Mouse (Mus musculus): ENCODE results near the gene Tcf12. TPM values are rescaled to one million over a fixed set of nuclear protein-coding genes. Genes with fewer than 3 reads are reported as not detected.

Gene Tcf12
- polyA plus RNA-seq, 1 experiment from 2014 or later: 227 TPM

DNA sequence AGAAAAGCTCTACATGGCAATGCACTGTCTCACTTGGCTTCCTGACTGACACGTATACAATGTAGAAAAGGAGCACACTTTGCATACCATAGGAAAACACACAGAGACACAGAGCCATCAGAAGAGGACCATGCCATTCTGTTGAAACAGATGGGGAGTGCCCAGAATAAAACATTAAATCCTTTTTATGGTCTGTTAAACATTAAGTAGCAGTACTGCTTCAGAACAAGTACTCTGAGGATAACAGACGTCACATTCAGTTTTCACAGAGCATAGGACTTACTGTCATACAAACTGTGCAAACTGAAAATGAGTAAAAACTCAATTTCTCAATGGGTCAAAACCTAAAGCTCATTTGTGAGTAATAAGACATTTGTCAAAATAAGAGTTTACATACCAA, 158.5 kb downstream of the Tcf12 start:
- no peak for DNase-seq (ENCODE audit: low spot score)
- H3K4me1 ChIP-seq (replicated peaks; ENCODE audit: control insufficient read depth, insufficient read depth, low read length): no peaks in the 10 kb centered on the region
- WGBS: 74% methylated on average over 2 of the region's 2 CpGs
- no peak for ATAC-seq (ENCODE audit: low FRiP score)
- H3K4me3 ChIP-seq (ENCODE audit: low read depth, low read length): no peak overlapping the region
- H3K9ac ChIP-seq (ENCODE audit: low read depth, low read length): no peak overlapping the region
- no peak overlapping the region for H3K27ac ChIP-seq (ENCODE audit: low read depth, low read length)
- H3K9me3 ChIP-seq (ENCODE audit: control insufficient read depth, low read length): no peaks in the 10 kb centered on the region
- H3K36me3 ChIP-seq (ENCODE audit: control insufficient read depth, insufficient read depth, low read length): no peaks in the 10 kb centered on the region
- H3K4me2 ChIP-seq (replicated peaks; ENCODE audit: low read depth, low read length): no peak overlapping the region
- H3K27me3 ChIP-seq (ENCODE audit: control insufficient read depth, insufficient read depth, low read length): no peaks in the 10 kb centered on the region

DNA sequence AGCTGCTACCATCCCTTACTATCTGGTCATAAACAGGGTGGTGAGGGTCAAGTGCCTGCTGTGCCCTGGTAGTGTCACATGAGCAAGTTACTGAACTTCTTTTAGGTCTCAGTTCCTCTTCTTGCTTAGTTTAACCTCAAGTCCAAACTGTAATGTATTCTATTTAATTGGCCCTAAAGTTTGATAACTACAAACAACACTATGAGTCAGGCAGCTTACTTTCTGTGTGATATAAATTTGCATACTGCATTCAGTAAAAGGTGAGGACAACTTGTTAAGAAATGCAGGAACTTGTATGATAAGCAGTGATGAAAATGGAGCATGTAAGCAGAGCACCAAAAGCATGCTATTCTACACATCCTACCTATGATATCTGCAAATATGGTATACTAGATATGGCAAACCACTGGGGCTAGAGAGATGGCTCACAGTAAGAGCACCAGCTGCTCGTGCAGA, 159.0 kb downstream of the Tcf12 start:
- no peak overlapping the region for H3K27ac ChIP-seq (ENCODE audit: low read depth, low read length)
- no peaks in the 10 kb centered on the region for H3K36me3 ChIP-seq (ENCODE audit: control insufficient read depth, insufficient read depth, low read length)
- ATAC-seq (ENCODE audit: low FRiP score) (no peak), DNase-seq (ENCODE audit: low spot score) (no peak)
- no peak overlapping the region for H3K4me2 ChIP-seq (replicated peaks; ENCODE audit: low read depth, low read length)
- no peaks in the 10 kb centered on the region for H3K4me1 ChIP-seq (replicated peaks; ENCODE audit: control insufficient read depth, insufficient read depth, low read length)
- 91% methylated on average over 1 of the region's 1 CpGs for WGBS
- H3K9ac ChIP-seq (ENCODE audit: low read depth, low read length): no peak overlapping the region
- no peaks in the 10 kb centered on the region for H3K9me3 ChIP-seq (ENCODE audit: control insufficient read depth, low read length)
- H3K4me3 ChIP-seq (ENCODE audit: low read depth, low read length): no peak overlapping the region
- H3K27me3 ChIP-seq (ENCODE audit: control insufficient read depth, insufficient read depth, low read length): no peaks in the 10 kb centered on the region

DNA sequence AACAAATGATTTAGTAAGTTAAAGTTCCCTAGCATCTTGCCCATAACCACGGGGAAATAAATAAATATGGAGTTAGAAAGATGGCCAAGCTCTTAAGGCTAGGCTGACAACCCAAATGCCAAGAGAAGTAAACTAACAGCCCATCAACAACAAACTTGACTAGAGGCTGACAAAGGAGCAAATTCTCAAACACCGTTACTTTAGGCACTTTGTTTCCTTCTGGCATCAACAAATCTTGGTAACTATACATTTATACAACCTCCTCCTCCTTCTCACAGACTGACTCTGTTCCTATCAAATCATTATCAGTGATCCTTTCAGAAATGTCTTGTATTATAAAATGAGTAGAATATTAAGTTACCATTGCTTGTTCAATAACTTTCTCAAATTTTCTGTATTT, 159.7 kb downstream of the Tcf12 start:
- WGBS: 91% methylated on average over 2 of the region's 2 CpGs
- ATAC-seq (ENCODE audit: low FRiP score) (no peak), DNase-seq (ENCODE audit: low spot score) (no peak)

DNA sequence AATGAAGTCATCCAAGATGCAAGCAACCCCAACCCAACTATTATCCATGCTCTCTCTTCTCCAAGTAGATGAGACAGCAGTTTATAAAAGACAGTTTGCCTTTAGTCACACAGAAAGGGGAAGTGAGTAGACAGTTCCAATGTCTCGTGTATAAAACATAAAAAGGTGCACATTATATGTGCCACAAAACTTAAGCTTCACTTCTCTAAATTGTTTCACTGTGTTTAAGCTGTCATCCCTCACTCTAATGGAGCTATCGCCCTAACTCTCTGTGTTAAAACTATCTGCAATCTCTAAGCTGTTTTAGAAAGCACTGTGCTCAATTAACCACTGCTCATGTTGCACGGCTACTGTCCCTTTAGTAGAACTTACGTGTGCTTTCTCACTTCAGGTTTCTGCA, 160.3 kb downstream of the Tcf12 start:
- no peak for DNase-seq (ENCODE audit: low spot score)
- Histone ChIP-seq H3K9ac (ENCODE audit: low read depth, low read length) (no peak overlapping the region), H3K4me1 (replicated peaks; ENCODE audit: control insufficient read depth, insufficient read depth, low read length) (no peaks in the 10 kb centered on the region), H3K36me3 (ENCODE audit: control insufficient read depth, insufficient read depth, low read length) (no peaks in the 10 kb centered on the region), H3K4me3 (ENCODE audit: low read depth, low read length) (no peak overlapping the region), H3K27me3 (ENCODE audit: control insufficient read depth, insufficient read depth, low read length) (no peaks in the 10 kb centered on the region), H3K9me3 (ENCODE audit: control insufficient read depth, low read length) (no peaks in the 10 kb centered on the region), H3K4me2 (replicated peaks; ENCODE audit: low read depth, low read length) (no peak overlapping the region), H3K27ac (ENCODE audit: low read depth, low read length) (no peak overlapping the region)
- ATAC-seq (ENCODE audit: low FRiP score): no peak
- WGBS: 91% methylated on average over 4 of the region's 4 CpGs

More for the DNA sequence above, 159.7 kb downstream of the Tcf12 start:
- Histone ChIP-seq H3K36me3 (ENCODE audit: control insufficient read depth, insufficient read depth, low read length) (no peaks in the 10 kb centered on the region), H3K27me3 (ENCODE audit: control insufficient read depth, insufficient read depth, low read length) (no peaks in the 10 kb centered on the region), H3K4me2 (replicated peaks; ENCODE audit: low read depth, low read length) (no peak overlapping the region), H3K4me3 (ENCODE audit: low read depth, low read length) (no peak overlapping the region), H3K9me3 (ENCODE audit: control insufficient read depth, low read length) (no peaks in the 10 kb centered on the region), H3K27ac (ENCODE audit: low read depth, low read length) (no peak overlapping the region), H3K9ac (ENCODE audit: low read depth, low read length) (no peak overlapping the region), H3K4me1 (replicated peaks; ENCODE audit: control insufficient read depth, insufficient read depth, low read length) (no peaks in the 10 kb centered on the region)

DNA sequence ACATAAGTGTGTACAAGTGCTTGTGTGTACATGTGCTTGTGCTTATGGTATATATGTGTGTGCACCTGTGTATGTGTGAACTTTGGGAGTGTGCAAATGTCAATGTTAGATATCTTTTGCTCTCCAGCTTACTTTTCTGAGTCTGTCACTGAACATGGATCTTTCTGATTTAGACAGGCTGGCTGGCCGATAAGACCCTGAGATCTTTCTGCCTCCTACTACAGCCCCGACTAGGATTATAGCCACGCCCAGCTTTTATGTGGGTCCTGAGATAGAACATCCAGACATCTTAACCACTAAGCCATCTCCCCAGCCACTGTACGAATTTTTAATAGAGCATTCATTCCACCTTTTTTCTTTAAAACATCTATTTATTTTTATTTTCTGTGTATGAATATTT, 166.9 kb downstream of the Tcf12 start:
- H3K9me3 ChIP-seq (ENCODE audit: control insufficient read depth, low read length): no peaks in the 10 kb centered on the region
- WGBS: 90% methylated on average over 4 of the region's 4 CpGs
- DNase-seq (ENCODE audit: low spot score): no peak

DNA sequence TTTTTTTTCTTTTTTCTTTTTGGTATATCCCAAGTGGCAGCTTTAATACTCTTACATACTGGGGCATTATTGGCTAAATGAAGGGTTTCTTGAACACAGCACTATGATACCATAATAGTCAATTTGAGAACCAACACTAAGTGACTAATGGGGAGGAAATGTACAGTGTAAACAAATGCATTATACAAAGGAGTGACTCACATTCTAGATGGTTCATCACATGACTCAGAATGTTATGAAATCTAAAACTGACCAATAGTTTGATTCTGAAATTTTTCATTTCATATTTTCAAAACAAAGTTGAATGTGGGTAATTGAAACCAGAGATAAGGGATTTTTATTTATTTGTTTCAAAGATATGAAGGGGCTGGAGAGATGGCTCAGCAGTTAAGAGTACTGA, 169.2 kb downstream of the Tcf12 start:
- Histone ChIP-seq H3K9ac (ENCODE audit: low read depth, low read length) (no peak overlapping the region), H3K27ac (ENCODE audit: low read depth, low read length) (no peak overlapping the region), H3K27me3 (ENCODE audit: control insufficient read depth, insufficient read depth, low read length) (no peaks in the 10 kb centered on the region), H3K36me3 (ENCODE audit: control insufficient read depth, insufficient read depth, low read length) (no peaks in the 10 kb centered on the region), H3K9me3 (ENCODE audit: control insufficient read depth, low read length) (no peaks in the 10 kb centered on the region), H3K4me2 (replicated peaks; ENCODE audit: low read depth, low read length) (no peak overlapping the region), H3K4me3 (ENCODE audit: low read depth, low read length) (no peak overlapping the region), H3K4me1 (replicated peaks; ENCODE audit: control insufficient read depth, insufficient read depth, low read length) (no peaks in the 10 kb centered on the region)
- no peak for DNase-seq (ENCODE audit: low spot score)
- no peak for ATAC-seq (ENCODE audit: low FRiP score)

More for the DNA sequence above, 166.9 kb downstream of the Tcf12 start:
- Histone ChIP-seq H3K9ac (ENCODE audit: low read depth, low read length) (no peak overlapping the region), H3K36me3 (ENCODE audit: control insufficient read depth, insufficient read depth, low read length) (no peaks in the 10 kb centered on the region), H3K4me1 (replicated peaks; ENCODE audit: control insufficient read depth, insufficient read depth, low read length) (no peaks in the 10 kb centered on the region), H3K27me3 (ENCODE audit: control insufficient read depth, insufficient read depth, low read length) (no peaks in the 10 kb centered on the region), H3K4me2 (replicated peaks; ENCODE audit: low read depth, low read length) (no peak overlapping the region), H3K4me3 (ENCODE audit: low read depth, low read length) (no peak overlapping the region), H3K27ac (ENCODE audit: low read depth, low read length) (no peak overlapping the region)
- ATAC-seq (ENCODE audit: low FRiP score): no peak

DNA sequence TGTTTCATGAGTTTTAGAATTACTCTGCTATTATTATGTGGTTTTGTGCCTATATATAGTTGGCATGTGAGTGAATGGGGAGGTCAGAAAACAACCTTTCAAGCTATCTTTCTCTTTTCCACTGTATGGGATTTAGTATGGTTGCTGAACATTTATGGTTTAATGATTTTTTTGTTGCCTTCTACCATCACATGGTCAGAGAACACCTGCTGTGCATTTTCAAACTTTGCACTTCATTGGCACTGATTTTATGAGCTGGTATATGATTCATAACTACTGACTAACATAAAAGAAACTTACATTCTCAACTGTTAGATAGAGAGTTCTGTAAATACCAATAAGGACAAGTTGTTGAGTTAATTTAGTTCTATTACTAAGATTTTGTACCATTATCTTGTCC, 171.7 kb downstream of the Tcf12 start:
- no peak overlapping the region for H3K27ac ChIP-seq (ENCODE audit: low read depth, low read length)
- no peak overlapping the region for H3K9ac ChIP-seq (ENCODE audit: low read depth, low read length)
- H3K4me2 ChIP-seq (replicated peaks; ENCODE audit: low read depth, low read length): no peak overlapping the region
- no peaks in the 10 kb centered on the region for H3K27me3 ChIP-seq (ENCODE audit: control insufficient read depth, insufficient read depth, low read length)
- DNase-seq (ENCODE audit: low spot score) (no peak), ATAC-seq (ENCODE audit: low FRiP score) (no peak)
- H3K4me3 ChIP-seq (ENCODE audit: low read depth, low read length): no peak overlapping the region
- no peaks in the 10 kb centered on the region for H3K9me3 ChIP-seq (ENCODE audit: control insufficient read depth, low read length)
- H3K4me1 ChIP-seq (replicated peaks; ENCODE audit: control insufficient read depth, insufficient read depth, low read length): no peaks in the 10 kb centered on the region
- no peaks in the 10 kb centered on the region for H3K36me3 ChIP-seq (ENCODE audit: control insufficient read depth, insufficient read depth, low read length)

DNA sequence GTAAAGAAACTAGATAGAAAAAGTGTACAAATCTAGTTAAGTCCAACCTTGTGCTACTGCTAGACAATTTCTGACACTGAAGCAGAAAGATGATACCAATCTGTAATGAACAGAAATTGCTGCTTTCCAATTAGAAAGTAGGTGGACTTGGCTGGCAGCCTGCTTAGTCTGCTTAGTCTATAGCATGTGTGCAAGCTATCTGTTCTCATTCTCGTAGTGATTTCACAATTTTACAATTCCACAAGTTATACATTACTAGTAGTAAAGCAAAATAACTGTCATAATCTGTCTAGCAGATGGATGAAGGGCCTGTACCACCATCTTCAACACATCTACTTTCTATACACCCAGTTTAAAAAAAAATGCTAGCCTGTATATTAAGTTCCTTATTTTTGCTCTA, 175.5 kb downstream of the Tcf12 start:
- ATAC-seq (ENCODE audit: low FRiP score) (no peak), DNase-seq (ENCODE audit: low spot score) (no peak)
- H3K4me1 ChIP-seq (replicated peaks; ENCODE audit: control insufficient read depth, insufficient read depth, low read length): no peaks in the 10 kb centered on the region
- H3K27ac ChIP-seq (ENCODE audit: low read depth, low read length): no peak overlapping the region
- H3K4me3 ChIP-seq (ENCODE audit: low read depth, low read length): no peak overlapping the region
- no peaks in the 10 kb centered on the region for H3K9me3 ChIP-seq (ENCODE audit: control insufficient read depth, low read length)
- H3K36me3 ChIP-seq (ENCODE audit: control insufficient read depth, insufficient read depth, low read length): no peaks in the 10 kb centered on the region
- H3K9ac ChIP-seq (ENCODE audit: low read depth, low read length): no peak overlapping the region
- no peaks in the 10 kb centered on the region for H3K27me3 ChIP-seq (ENCODE audit: control insufficient read depth, insufficient read depth, low read length)
- 95% methylated on average over 1 of the region's 1 CpGs for WGBS
- no peak overlapping the region for H3K4me2 ChIP-seq (replicated peaks; ENCODE audit: low read depth, low read length)

DNA sequence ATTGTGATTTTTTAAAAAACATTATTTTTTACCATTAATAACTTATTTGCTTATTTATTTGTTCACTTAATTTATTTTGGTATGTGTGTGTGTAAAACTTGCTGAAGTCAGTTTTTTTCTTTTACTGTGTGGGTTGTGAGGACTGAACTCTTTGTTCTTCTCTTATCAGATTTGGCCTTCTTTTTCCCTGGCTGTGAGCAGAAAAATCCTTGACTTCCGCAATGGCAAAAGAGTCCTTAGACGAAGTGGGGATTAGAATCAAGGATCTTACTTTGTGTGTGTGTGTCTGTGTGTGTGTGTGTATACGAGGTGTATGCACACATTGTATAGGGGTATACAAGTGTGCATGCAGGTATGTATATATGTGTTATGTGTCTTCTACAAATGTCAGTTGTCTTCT, 176.8 kb downstream of the Tcf12 start:
- ATAC-seq (ENCODE audit: low FRiP score) (no peak), DNase-seq (ENCODE audit: low spot score) (no peak)
- no peaks in the 10 kb centered on the region for H3K4me1 ChIP-seq (replicated peaks; ENCODE audit: control insufficient read depth, insufficient read depth, low read length)
- H3K9ac ChIP-seq (ENCODE audit: low read depth, low read length): no peak overlapping the region
- no peaks in the 10 kb centered on the region for H3K27me3 ChIP-seq (ENCODE audit: control insufficient read depth, insufficient read depth, low read length)
- no peak overlapping the region for H3K4me3 ChIP-seq (ENCODE audit: low read depth, low read length)
- H3K4me2 ChIP-seq (replicated peaks; ENCODE audit: low read depth, low read length): no peak overlapping the region
- WGBS: 100% methylated on average over 3 of the region's 3 CpGs
- H3K27ac ChIP-seq (ENCODE audit: low read depth, low read length): no peak overlapping the region
- H3K9me3 ChIP-seq (ENCODE audit: control insufficient read depth, low read length): no peaks in the 10 kb centered on the region
- no peaks in the 10 kb centered on the region for H3K36me3 ChIP-seq (ENCODE audit: control insufficient read depth, insufficient read depth, low read length)
